Comparison of ENCODE assay signal across 11 mouse cellular contexts in the genomic region with DNA sequence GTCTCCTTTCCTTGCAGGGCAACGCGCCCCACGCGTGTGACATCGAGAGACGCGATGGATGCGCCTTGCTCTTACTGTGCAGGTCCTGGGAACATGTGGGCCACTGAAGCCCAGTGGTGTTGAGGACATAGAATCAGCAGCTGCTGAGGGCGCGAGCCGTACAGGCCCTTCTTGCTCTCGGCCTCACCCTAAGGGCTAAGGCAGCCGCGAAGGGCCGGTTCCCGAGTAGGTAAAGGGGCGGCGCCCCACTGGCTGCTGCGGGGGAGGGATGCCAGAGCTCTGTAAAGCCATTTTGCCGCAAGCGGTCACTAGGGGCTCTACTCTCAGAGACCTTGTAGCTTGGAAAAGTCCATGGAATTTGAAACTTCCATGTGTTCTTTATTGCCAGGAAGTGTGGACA. TPM values are rescaled to one million over a fixed set of nuclear protein-coding genes. Genes with fewer than 3 reads are reported as not detected.
DNase-seq lines count a peak whose midpoint lies in the region; ATAC-seq and TF ChIP-seq lines count a peak whose summit lies in the region.
"Had no signal": no experiment of that assay in that cellular context is flagged by ENCODE, and none has a peak within 500 bp of the region (broad histone marks: within the 10 kb centered on the region; RNA-seq: fewer than 3 reads in every experiment).

No protein-coding gene starts in this region.

- no peaks in the 10 kb centered on the region for H3K36me3 ChIP-seq in hindbrain, embryonic 15.5 days
- no peaks in the 10 kb centered on the region for H3K36me3 ChIP-seq in hindbrain, embryonic 14.5 days (replicated peaks; ENCODE audit: control insufficient read depth, insufficient read depth)
- no peaks in the 10 kb centered on the region for H3K36me3 ChIP-seq in kidney, postnatal 0 days (ENCODE audit: insufficient read depth, low read length)
- no peaks in the 10 kb centered on the region for H3K36me3 ChIP-seq in midbrain, embryonic 14.5 days (ENCODE audit: control insufficient read depth, insufficient read depth, low read length)
- H3K36me3 ChIP-seq: heart, embryonic 13.5 days had no signal

- peak; percentile 25; the same call in 1 of the 2 replicates for ATAC-seq in hindbrain, embryonic 15.5 days (ENCODE audit: low FRiP score, low read depth)
- ATAC-seq in hindbrain, embryonic 14.5 days (ENCODE audit: low FRiP score), result no peak; the same call in 1 of the 2 replicates
- ATAC-seq in kidney, postnatal 0 days (replicated peaks; ENCODE audit: low FRiP score, low read depth), result peak; percentile 44; the same call in 1 of the 2 replicates
- ATAC-seq in midbrain, embryonic 14.5 days (ENCODE audit: low FRiP score, low TSS enrichment), result no peak; the same call in 1 of the 2 replicates

- WGBS in hindbrain, embryonic 15.5 days, result 3% methylated on average over 21 of the region's 21 CpGs
- WGBS in hindbrain, embryonic 14.5 days, result 2% methylated on average over 21 of the region's 21 CpGs
- WGBS in kidney, postnatal 0 days, result 6% methylated on average over 21 of the region's 21 CpGs
- WGBS in midbrain, embryonic 14.5 days, result under 1% methylated on average over 21 of the region's 21 CpGs

- H3K9ac ChIP-seq in hindbrain, embryonic 15.5 days, result no peak overlapping the region
- no peak overlapping the region for H3K9ac ChIP-seq in hindbrain, embryonic 14.5 days
- H3K9ac ChIP-seq in kidney, postnatal 0 days (ENCODE audit: low read depth, low read length), result no peak overlapping the region
- H3K9ac ChIP-seq in midbrain, embryonic 14.5 days (replicated peaks; ENCODE audit: low read length), result no peak overlapping the region
- H3K9ac ChIP-seq: heart, embryonic 13.5 days had no signal

- no peaks in the 10 kb centered on the region for H3K9me3 ChIP-seq in hindbrain, embryonic 15.5 days
- no peaks in the 10 kb centered on the region for H3K9me3 ChIP-seq in hindbrain, embryonic 14.5 days (ENCODE audit: control insufficient read depth, low read length)
- H3K9me3 ChIP-seq in kidney, postnatal 0 days (replicated peaks; ENCODE audit: low read length), result no peaks in the 10 kb centered on the region
- no peaks in the 10 kb centered on the region for H3K9me3 ChIP-seq in midbrain, embryonic 14.5 days (ENCODE audit: control insufficient read depth, low read length)
- H3K9me3 ChIP-seq: heart, embryonic 13.5 days had no signal

- H3K4me2 ChIP-seq in hindbrain, embryonic 15.5 days, result no peak overlapping the region
- no peak overlapping the region for H3K4me2 ChIP-seq in hindbrain, embryonic 14.5 days (replicated peaks)
- H3K4me2 ChIP-seq in kidney, postnatal 0 days (ENCODE audit: low read length), result no peak overlapping the region
- H3K4me2 ChIP-seq in midbrain, embryonic 14.5 days (ENCODE audit: low read length), result no peak overlapping the region
- H3K4me2 ChIP-seq: heart, embryonic 13.5 days had no signal

- H3K4me1 ChIP-seq in hindbrain, embryonic 15.5 days (replicated peaks), result peaks cover 9% of the 10 kb centered on the region
- no peaks in the 10 kb centered on the region for H3K4me1 ChIP-seq in hindbrain, embryonic 14.5 days (replicated peaks; ENCODE audit: control insufficient read depth, insufficient read depth, low read length)
- no peaks in the 10 kb centered on the region for H3K4me1 ChIP-seq in kidney, postnatal 0 days (replicated peaks; ENCODE audit: insufficient read depth, low read length)
- H3K4me1 ChIP-seq in midbrain, embryonic 14.5 days (ENCODE audit: control insufficient read depth, insufficient read depth, low read length), result 0 out of 2 replicates have a peak, but pooled peaks cover 4% of the 10 kb centered on the region

- no peak for DNase-seq in hindbrain, embryonic 14.5 days (ENCODE audit: low spot score)
- peak; percentile 72 for DNase-seq in embryo, embryonic 10.5 days (ENCODE audit: low spot score)
- DNase-seq in kidney, postnatal 0 days (ENCODE audit: low spot score), result no peak
- DNase-seq in midbrain, embryonic 14.5 days, result peak; percentile 56
- no peak for DNase-seq in T-cell, adult 2 months (ENCODE audit: low spot score)
- no peak for DNase-seq in testis, postnatal 14 days (ENCODE audit: low spot score)
- DNase-seq: cerebellum, postnatal 25 days; lung, postnatal 10 days had no signal

- peaks cover 78% of the 10 kb centered on the region for H3K27me3 ChIP-seq in hindbrain, embryonic 15.5 days
- H3K27me3 ChIP-seq in hindbrain, embryonic 14.5 days (ENCODE audit: control insufficient read depth, insufficient read depth, low read length), result peaks cover 95% of the 10 kb centered on the region
- peaks cover 64% of the 10 kb centered on the region for H3K27me3 ChIP-seq in kidney, postnatal 0 days (ENCODE audit: insufficient read depth, low read length)
- peaks cover 78% of the 10 kb centered on the region for H3K27me3 ChIP-seq in midbrain, embryonic 14.5 days (ENCODE audit: control insufficient read depth, insufficient read depth, low read length)

- TF ChIP-seq CTCF in kidney, postnatal 0 days (IDR thresholded peaks at IDR 0.05; ENCODE audit: low read depth), result peak; percentile 8; the same call in 1 of the 2 replicates

- no peak overlapping the region for H3K27ac ChIP-seq in hindbrain, embryonic 15.5 days (replicated peaks)
- H3K27ac ChIP-seq in hindbrain, embryonic 14.5 days, result no peak overlapping the region
- H3K27ac ChIP-seq in kidney, postnatal 0 days, result no peak overlapping the region
- peak overlapping the region; percentile 50 for H3K27ac ChIP-seq in midbrain, embryonic 14.5 days (replicated peaks; ENCODE audit: low read depth, low read length)
- H3K27ac ChIP-seq: heart, embryonic 13.5 days had no signal

- no peak overlapping the region for H3K4me3 ChIP-seq in hindbrain, embryonic 15.5 days
- no peak overlapping the region for H3K4me3 ChIP-seq in hindbrain, embryonic 14.5 days (replicated peaks; ENCODE audit: low read length)
- no peak overlapping the region for H3K4me3 ChIP-seq in kidney, postnatal 0 days (replicated peaks; ENCODE audit: low read depth, low read length)
- H3K4me3 ChIP-seq in midbrain, embryonic 14.5 days (replicated peaks; ENCODE audit: low read depth, low read length), result no peak overlapping the region
- H3K4me3 ChIP-seq: heart, embryonic 13.5 days had no signal

RNA-seq across cellular contexts. Expression of gene Tfap2b, which starts 27.9 kb away (rescaled TPM):
- 65.6 and 78.3 TPM in 2 replicates for polyA plus RNA-seq in hindbrain, embryonic 15.5 days (2015; fragmentation: Nextera tagmentation; extraction: Ambion mirVana)
- 42.5 and 51.2 TPM in 2 replicates for polyA plus RNA-seq in hindbrain, embryonic 14.5 days (2014; fragmentation: Nextera tagmentation; extraction: Ambion mirVana)
- polyA plus RNA-seq in kidney, postnatal 0 days (2015; fragmentation: Nextera tagmentation; extraction: Ambion mirVana), result 61.5 and 62.3 TPM in 2 replicates
- polyA plus RNA-seq in midbrain, embryonic 14.5 days (2014; fragmentation: Nextera tagmentation; extraction: Ambion mirVana), result 239 and 249 TPM in 2 replicates
- polyA plus RNA-seq: large intestine, adult 2 months had no signal

Comparison
In these comparisons a context has a peak if more than half of its experiments do, and no peak if none do; other contexts are left out.
1. ATAC-seq: peak in hindbrain, embryonic 15.5 days (single experiment) and kidney, postnatal 0 days (single experiment); none in hindbrain, embryonic 14.5 days (single experiment) and midbrain, embryonic 14.5 days (single experiment).
2. DNase-seq: peak in embryo, embryonic 10.5 days (single experiment) and midbrain, embryonic 14.5 days (single experiment); none in hindbrain, embryonic 14.5 days (single experiment), kidney, postnatal 0 days (single experiment), T-cell, adult 2 months (single experiment) and testis, postnatal 14 days (single experiment).